Mouse (Mus musculus): ENCODE measurements around the gene Ncam1. TPM values are rescaled to one million over a fixed set of nuclear protein-coding genes. Genes with fewer than 3 reads are reported as not detected.

The Ncam1 gene
- polyA plus RNA-seq, 1 experiment from 2014 or later: 25.2 TPM

- no peak for ATAC-seq (ENCODE audit: low read depth)
- 81% methylated on average over 9 of the region's 9 CpGs for WGBS
Measured at GRCm38 (mm10) chr9:49704196-49704967, 94.3 kb downstream of the Ncam1 start.

GRCm38 (mm10) chr9:49695371-49695770, 103.4 kb downstream of the Ncam1 start:
- no peak for ATAC-seq (ENCODE audit: low read depth)
- Histone ChIP-seq H3K4me2 (ENCODE audit: low read depth, low read length) (no peak overlapping the region), H3K27ac (ENCODE audit: low read length) (no peak overlapping the region), H3K4me3 (ENCODE audit: low read length) (no peak overlapping the region), H3K9me3 (ENCODE audit: control insufficient read depth, low read length) (no peaks in the 10 kb centered on the region), H3K27me3 (ENCODE audit: control insufficient read depth, insufficient read depth, low read depth, low read length) (no peaks in the 10 kb centered on the region), H3K4me1 (replicated peaks; ENCODE audit: control insufficient read depth, insufficient read depth, low read length) (no peaks in the 10 kb centered on the region), H3K36me3 (ENCODE audit: control insufficient read depth, insufficient read depth, low read length) (no peaks in the 10 kb centered on the region), H3K9ac (ENCODE audit: low read length) (no peak overlapping the region)
- 77% methylated on average over 7 of the region's 7 CpGs for whole genome bisulfite sequencing

More at GRCm38 (mm10) chr9:49704196-49704967, 94.3 kb downstream of the Ncam1 start:
- no peaks in the 10 kb centered on the region for H3K27me3 ChIP-seq (ENCODE audit: control insufficient read depth, insufficient read depth, low read depth, low read length)
- no peak overlapping the region for H3K4me3 ChIP-seq (ENCODE audit: low read length)
- H3K9me3 ChIP-seq (ENCODE audit: control insufficient read depth, low read length): no peaks in the 10 kb centered on the region
- no peaks in the 10 kb centered on the region for H3K36me3 ChIP-seq (ENCODE audit: control insufficient read depth, insufficient read depth, low read length)
- no peak overlapping the region for H3K27ac ChIP-seq (ENCODE audit: low read length)
- H3K4me1 ChIP-seq (replicated peaks; ENCODE audit: control insufficient read depth, insufficient read depth, low read length): no peaks in the 10 kb centered on the region
- H3K9ac ChIP-seq (ENCODE audit: low read length): no peak overlapping the region
- H3K4me2 ChIP-seq (ENCODE audit: low read depth, low read length): no peak overlapping the region

DNA sequence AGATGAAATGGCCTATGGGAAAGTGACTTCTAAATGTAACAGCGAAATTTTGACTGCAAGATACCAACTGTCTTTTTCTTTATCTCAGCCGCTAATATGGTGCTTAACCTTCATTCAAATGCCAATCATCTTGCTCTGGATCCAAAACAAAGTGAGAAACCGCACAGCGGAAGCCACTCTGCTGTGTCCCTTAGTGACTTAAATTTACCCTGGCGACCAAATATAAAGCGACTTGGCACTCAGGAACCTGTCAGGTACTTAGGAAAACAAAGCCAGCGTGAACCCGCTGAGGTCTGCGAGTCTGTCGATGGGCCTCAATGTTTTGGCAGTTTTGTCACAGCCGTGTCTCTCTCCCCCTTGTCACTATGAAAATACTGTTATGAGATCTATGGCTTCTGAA, 105.9 kb downstream of the Ncam1 start:
- no peaks in the 10 kb centered on the region for H3K4me1 ChIP-seq (replicated peaks; ENCODE audit: control insufficient read depth, insufficient read depth, low read length)
- H3K27me3 ChIP-seq (ENCODE audit: control insufficient read depth, insufficient read depth, low read depth, low read length): no peaks in the 10 kb centered on the region
- H3K9me3 ChIP-seq (ENCODE audit: control insufficient read depth, low read length): no peaks in the 10 kb centered on the region
- ATAC-seq (ENCODE audit: low read depth): no peak
- no peak overlapping the region for H3K9ac ChIP-seq (ENCODE audit: low read length)
- WGBS: 63% methylated on average over 11 of the region's 11 CpGs
- H3K4me3 ChIP-seq (ENCODE audit: low read length): no peak overlapping the region
- no peak overlapping the region for H3K4me2 ChIP-seq (ENCODE audit: low read depth, low read length)
- no peaks in the 10 kb centered on the region for H3K36me3 ChIP-seq (ENCODE audit: control insufficient read depth, insufficient read depth, low read length)
- H3K27ac ChIP-seq (ENCODE audit: low read length): no peak overlapping the region

DNA sequence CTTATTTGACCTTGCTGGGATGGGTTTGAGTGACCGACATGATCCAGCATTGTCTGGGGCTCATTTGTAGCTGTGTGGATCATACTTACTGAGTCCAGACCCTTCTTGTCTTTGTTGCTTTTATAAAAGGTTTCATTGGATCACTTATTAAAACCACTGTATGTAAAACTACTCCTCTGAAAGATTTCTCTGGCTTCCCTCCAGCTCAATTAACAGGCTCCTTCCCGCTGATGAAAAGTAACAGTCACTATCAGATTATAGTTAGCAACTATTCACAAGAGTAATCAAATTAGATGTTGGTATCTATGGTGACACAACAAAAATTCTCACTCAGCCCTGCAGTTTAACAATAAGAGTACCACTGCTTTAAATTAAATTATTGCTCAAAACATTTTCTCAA, 107.4 kb downstream of the Ncam1 start:
- 74% methylated on average over 2 of the region's 2 CpGs for WGBS
- Histone ChIP-seq H3K36me3 (ENCODE audit: control insufficient read depth, insufficient read depth, low read length) (no peaks in the 10 kb centered on the region), H3K4me2 (ENCODE audit: low read depth, low read length) (no peak overlapping the region), H3K4me1 (replicated peaks; ENCODE audit: control insufficient read depth, insufficient read depth, low read length) (no peaks in the 10 kb centered on the region), H3K27me3 (ENCODE audit: control insufficient read depth, insufficient read depth, low read depth, low read length) (no peaks in the 10 kb centered on the region), H3K27ac (ENCODE audit: low read length) (no peak overlapping the region), H3K4me3 (ENCODE audit: low read length) (no peak overlapping the region), H3K9me3 (ENCODE audit: control insufficient read depth, low read length) (no peaks in the 10 kb centered on the region), H3K9ac (ENCODE audit: low read length) (no peak overlapping the region)
- ATAC-seq (ENCODE audit: low read depth): no peak

DNA sequence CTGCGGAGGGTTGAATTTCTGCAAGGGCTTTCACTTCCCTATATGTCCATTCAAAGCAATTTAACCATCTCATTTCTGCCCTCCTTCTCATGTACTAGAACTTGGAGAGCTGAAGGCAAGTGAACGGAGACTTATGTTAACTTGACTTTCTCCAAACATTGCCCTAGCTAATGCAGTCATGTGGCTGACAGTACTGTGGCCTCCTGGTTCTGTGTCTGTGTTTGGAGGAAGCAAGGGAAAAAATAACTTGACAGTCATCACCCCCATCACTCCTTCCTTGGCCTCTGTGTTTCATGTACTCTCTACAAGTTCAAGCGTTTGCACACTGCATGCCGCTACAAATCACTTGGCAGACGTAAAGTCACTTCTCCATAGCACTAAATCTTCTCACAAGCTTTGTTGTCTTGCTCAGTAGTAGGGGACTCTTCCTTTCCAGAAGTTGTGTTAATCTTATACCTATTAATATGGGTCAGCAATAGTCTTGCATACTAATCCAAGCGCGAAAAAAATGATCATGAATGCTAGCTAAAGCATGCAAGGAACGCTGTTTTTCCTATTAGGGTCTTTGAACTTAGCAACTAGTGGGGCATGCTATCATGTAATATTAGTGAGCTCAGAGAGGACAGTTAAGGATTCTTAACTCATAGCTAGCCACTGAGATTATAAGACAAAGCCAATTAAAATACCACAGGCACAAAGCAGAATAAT, 115.0 kb downstream of the Ncam1 start:
- no peak for ATAC-seq (ENCODE audit: low read depth)
- H3K9ac ChIP-seq (ENCODE audit: low read length): no peak overlapping the region
- no peak overlapping the region for H3K27ac ChIP-seq (ENCODE audit: low read length)
- H3K4me1 ChIP-seq (replicated peaks; ENCODE audit: control insufficient read depth, insufficient read depth, low read length): no peaks in the 10 kb centered on the region
- H3K36me3 ChIP-seq (ENCODE audit: control insufficient read depth, insufficient read depth, low read length): no peaks in the 10 kb centered on the region
- WGBS: 66% methylated on average over 8 of the region's 8 CpGs
- no peak overlapping the region for H3K4me3 ChIP-seq (ENCODE audit: low read length)
- H3K4me2 ChIP-seq (ENCODE audit: low read depth, low read length): no peak overlapping the region
- H3K9me3 ChIP-seq (ENCODE audit: control insufficient read depth, low read length): no peaks in the 10 kb centered on the region
- H3K27me3 ChIP-seq (ENCODE audit: control insufficient read depth, insufficient read depth, low read depth, low read length): no peaks in the 10 kb centered on the region

- no peak overlapping the region for H3K9ac ChIP-seq (ENCODE audit: low read length)
- no peaks in the 10 kb centered on the region for H3K9me3 ChIP-seq (ENCODE audit: control insufficient read depth, low read length)
- 75% methylated on average over 7 of the region's 7 CpGs for WGBS
- H3K36me3 ChIP-seq (ENCODE audit: control insufficient read depth, insufficient read depth, low read length): no peaks in the 10 kb centered on the region
- ATAC-seq (ENCODE audit: low read depth): no peak
- no peak overlapping the region for H3K4me3 ChIP-seq (ENCODE audit: low read length)
- H3K4me1 ChIP-seq (replicated peaks; ENCODE audit: control insufficient read depth, insufficient read depth, low read length): no peaks in the 10 kb centered on the region
- H3K4me2 ChIP-seq (ENCODE audit: low read depth, low read length): no peak overlapping the region
- no peak overlapping the region for H3K27ac ChIP-seq (ENCODE audit: low read length)
- no peaks in the 10 kb centered on the region for H3K27me3 ChIP-seq (ENCODE audit: control insufficient read depth, insufficient read depth, low read depth, low read length)
Measured at GRCm38 (mm10) chr9:49681848-49682469, 116.8 kb downstream of the Ncam1 start.

DNA sequence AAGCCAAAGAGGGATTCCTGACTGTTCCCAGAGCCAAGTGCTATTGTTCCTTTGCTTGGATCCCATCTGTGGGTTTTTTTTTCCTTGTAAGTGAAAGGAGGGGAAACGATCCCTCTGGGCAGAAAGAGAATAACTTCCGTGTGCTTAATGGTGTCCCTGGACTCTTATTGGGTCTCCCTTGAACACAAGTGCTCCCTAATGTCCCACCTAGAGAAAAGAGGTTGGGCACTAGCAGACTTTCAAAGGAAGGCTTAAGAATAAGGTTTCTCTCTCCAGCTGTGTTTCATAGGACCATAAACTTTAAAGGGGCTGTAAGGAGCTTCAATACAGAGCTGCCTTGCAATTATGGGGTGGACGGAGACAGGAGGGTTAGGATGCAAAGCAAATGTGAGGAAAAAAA, 119.5 kb downstream of the Ncam1 start:
- Histone ChIP-seq H3K27ac (ENCODE audit: low read length) (no peak overlapping the region), H3K36me3 (ENCODE audit: control insufficient read depth, insufficient read depth, low read length) (no peaks in the 10 kb centered on the region), H3K27me3 (ENCODE audit: control insufficient read depth, insufficient read depth, low read depth, low read length) (no peaks in the 10 kb centered on the region), H3K4me1 (replicated peaks; ENCODE audit: control insufficient read depth, insufficient read depth, low read length) (no peaks in the 10 kb centered on the region), H3K9me3 (ENCODE audit: control insufficient read depth, low read length) (no peaks in the 10 kb centered on the region), H3K9ac (ENCODE audit: low read length) (no peak overlapping the region), H3K4me3 (ENCODE audit: low read length) (no peak overlapping the region), H3K4me2 (ENCODE audit: low read depth, low read length) (no peak overlapping the region)
- WGBS: 53% methylated on average over 3 of the region's 3 CpGs
- ATAC-seq (ENCODE audit: low read depth): no peak

DNA sequence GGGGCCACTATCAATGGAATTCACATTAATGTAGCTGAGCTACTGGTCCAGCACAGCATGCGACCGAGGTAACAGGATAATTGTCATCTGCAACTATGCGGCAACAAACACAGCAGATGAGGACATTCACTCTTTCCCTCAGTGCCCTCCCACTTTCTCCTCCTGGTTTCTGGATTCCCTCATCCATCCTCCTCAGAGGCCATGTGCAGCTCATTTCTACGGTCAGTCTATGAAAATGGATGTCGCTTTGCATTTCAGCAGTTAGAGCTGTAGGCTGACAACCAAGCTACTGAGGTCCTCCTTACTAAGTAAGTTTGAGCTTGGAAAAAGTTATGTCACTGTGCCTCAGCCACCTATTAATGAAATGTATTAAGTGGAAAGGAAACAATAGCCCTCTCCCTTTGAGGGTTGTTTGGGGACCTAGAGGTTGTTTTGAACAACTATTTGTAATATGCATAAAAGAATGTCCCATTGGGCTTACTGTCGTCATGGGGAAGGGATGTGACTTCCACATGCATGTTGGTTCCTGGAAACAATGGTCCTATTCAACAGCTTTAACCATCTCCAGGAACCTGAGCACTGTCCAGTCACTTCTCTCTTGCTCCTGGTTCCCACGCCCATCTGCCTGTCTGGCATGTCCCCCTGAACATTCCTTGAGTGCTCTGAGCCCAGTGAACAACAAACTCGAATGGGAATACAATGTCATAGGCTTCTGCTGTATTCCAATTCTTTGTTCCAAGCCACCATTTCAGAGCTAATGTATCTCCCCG, 122.8 kb downstream of the Ncam1 start:
- no peak overlapping the region for H3K4me3 ChIP-seq (ENCODE audit: low read length)
- H3K36me3 ChIP-seq (ENCODE audit: control insufficient read depth, insufficient read depth, low read length): no peaks in the 10 kb centered on the region
- no peak overlapping the region for H3K27ac ChIP-seq (ENCODE audit: low read length)
- no peak overlapping the region for H3K4me2 ChIP-seq (ENCODE audit: low read depth, low read length)
- 66% methylated on average over 9 of the region's 9 CpGs for WGBS
- H3K4me1 ChIP-seq (replicated peaks; ENCODE audit: control insufficient read depth, insufficient read depth, low read length): no peaks in the 10 kb centered on the region
- H3K9me3 ChIP-seq (ENCODE audit: control insufficient read depth, low read length): no peaks in the 10 kb centered on the region
- H3K9ac ChIP-seq (ENCODE audit: low read length): no peak overlapping the region
- no peak for ATAC-seq (ENCODE audit: low read depth)
- no peaks in the 10 kb centered on the region for H3K27me3 ChIP-seq (ENCODE audit: control insufficient read depth, insufficient read depth, low read depth, low read length)

All from lung, embryonic 16.5 days (tissue).